Mouse (Mus musculus): ENCODE data around the gene Srsf2. TPM values are rescaled to one million over a fixed set of nuclear protein-coding genes. Genes with fewer than 3 reads are reported as not detected.
"Not testable (repeated sequence)": the region's sequence is repeated elsewhere in the genome, so short reads cannot be mapped to it uniquely, and the experiment has no call there.

The Srsf2 gene
- polyA plus RNA-seq, 1 experiment from 2014 or later: 551 TPM

DNA sequence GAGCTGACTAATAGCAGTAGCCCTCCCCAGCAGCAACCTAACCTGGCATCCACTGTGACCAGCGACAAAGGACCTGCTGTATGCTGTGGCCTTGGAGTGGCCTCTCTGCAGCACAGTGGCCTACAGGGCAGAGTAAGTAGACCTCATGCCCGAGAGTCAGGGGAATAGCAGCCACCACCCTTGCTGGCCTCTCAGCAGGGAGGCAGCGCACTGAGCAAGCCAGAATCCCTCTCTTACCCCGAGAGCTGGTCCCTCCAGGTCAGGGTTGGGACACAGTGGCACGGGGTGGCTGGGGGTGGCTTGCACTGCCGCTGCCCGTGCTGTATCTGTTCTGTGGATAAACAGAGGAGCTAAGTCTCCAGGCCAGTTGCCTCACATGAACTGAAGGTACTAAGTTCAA lies 13.3 kb downstream of the Srsf2 start:
- Histone ChIP-seq H3K4me3 (no peak overlapping the region), H3K9ac (0 out of 2 replicates have a peak overlapping the region, but pooled peaks have one; percentile 6), H3K27ac (no peak overlapping the region), H3K4me2 (0 out of 2 replicates have a peak overlapping the region, but pooled peaks have one; percentile 5), H3K9me3 (no peaks in the 10 kb centered on the region), H3K27me3 (replicated peaks) (no peaks in the 10 kb centered on the region), H3K36me3 (replicated peaks) (peaks cover 51% of the 10 kb centered on the region), H3K4me1 (peaks cover 42% of the 10 kb centered on the region)
- no peak for ATAC-seq (replicated peaks)
- 74% methylated on average over 7 of the region's 7 CpGs for WGBS

- H3K36me3 ChIP-seq (replicated peaks): peaks cover 56% of the 10 kb centered on the region
These were observed 14.0 kb downstream of the Srsf2 start for GRCm38 (mm10) chr11:116838936-116839335.

GRCm38 (mm10) chr11:116837441-116837840 lies 15.5 kb downstream of the Srsf2 start:
- WGBS: 92% methylated on average over 10 of the region's 10 CpGs

More at GRCm38 (mm10) chr11:116838936-116839335, 14.0 kb downstream of the Srsf2 start:
- Histone ChIP-seq H3K4me2 (no peak overlapping the region), H3K9me3 (no peaks in the 10 kb centered on the region), H3K4me1 (peaks cover 36% of the 10 kb centered on the region), H3K27ac (no peak overlapping the region), H3K27me3 (replicated peaks) (no peaks in the 10 kb centered on the region), H3K4me3 (no peak overlapping the region), H3K9ac (no peak overlapping the region; the same call in 1 of the 2 replicates)
- ATAC-seq (replicated peaks): no peak
- 89% methylated on average over 14 of the region's 14 CpGs for WGBS

DNA sequence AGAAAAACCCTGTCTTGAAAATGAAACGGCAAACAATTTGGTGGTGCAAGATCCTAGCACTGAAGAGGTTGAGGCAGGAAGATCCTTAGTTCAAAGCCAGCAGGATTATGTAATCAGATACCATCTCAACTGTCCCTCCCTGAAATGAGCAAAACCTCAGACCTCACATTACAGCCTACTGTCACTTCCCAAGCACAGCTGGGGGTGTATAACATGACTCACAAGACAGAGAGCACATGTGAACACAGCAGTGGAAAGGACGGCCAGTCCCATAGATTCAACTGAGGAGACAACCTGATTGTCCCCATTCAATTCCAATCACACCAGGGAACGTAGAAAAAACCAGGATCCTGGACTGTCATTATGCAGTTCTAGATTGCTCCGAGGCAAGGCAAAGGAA lies 16.6 kb downstream of the Srsf2 start:
- Histone ChIP-seq H3K9ac (no peak overlapping the region), H3K9me3 (no peaks in the 10 kb centered on the region), H3K4me2 (no peak overlapping the region), H3K4me3 (no peak overlapping the region), H3K36me3 (replicated peaks) (peaks cover 56% of the 10 kb centered on the region), H3K27ac (no peak overlapping the region), H3K4me1 (peaks cover 28% of the 10 kb centered on the region), H3K27me3 (replicated peaks) (no peaks in the 10 kb centered on the region)
- 93% methylated on average over 4 of the region's 4 CpGs for WGBS
- no peak for ATAC-seq (replicated peaks)

More at GRCm38 (mm10) chr11:116837441-116837840, 15.5 kb downstream of the Srsf2 start:
- H3K27ac ChIP-seq: no peak overlapping the region
- H3K4me1 ChIP-seq: peaks cover 36% of the 10 kb centered on the region
- H3K36me3 ChIP-seq (replicated peaks): peaks cover 56% of the 10 kb centered on the region
- no peak for ATAC-seq (replicated peaks)
- no peaks in the 10 kb centered on the region for H3K9me3 ChIP-seq
- H3K4me3 ChIP-seq: no peak overlapping the region
- no peak overlapping the region for H3K4me2 ChIP-seq
- H3K27me3 ChIP-seq (replicated peaks): no peaks in the 10 kb centered on the region
- H3K9ac ChIP-seq: no peak overlapping the region

- no peak overlapping the region for H3K27ac ChIP-seq
- H3K9ac ChIP-seq: no peak overlapping the region
- peaks cover 15% of the 10 kb centered on the region for H3K4me1 ChIP-seq
- H3K9me3 ChIP-seq: no peaks in the 10 kb centered on the region
- no peak overlapping the region for H3K4me2 ChIP-seq
- H3K27me3 ChIP-seq (replicated peaks): no peaks in the 10 kb centered on the region
- no peak overlapping the region for H3K4me3 ChIP-seq
- ATAC-seq (replicated peaks): no peak
- peaks cover 47% of the 10 kb centered on the region for H3K36me3 ChIP-seq (replicated peaks)
- WGBS: 96% methylated on average over 1 of the region's 1 CpGs
These were observed 17.9 kb downstream of the Srsf2 start for GRCm38 (mm10) chr11:116834954-116835353.

DNA sequence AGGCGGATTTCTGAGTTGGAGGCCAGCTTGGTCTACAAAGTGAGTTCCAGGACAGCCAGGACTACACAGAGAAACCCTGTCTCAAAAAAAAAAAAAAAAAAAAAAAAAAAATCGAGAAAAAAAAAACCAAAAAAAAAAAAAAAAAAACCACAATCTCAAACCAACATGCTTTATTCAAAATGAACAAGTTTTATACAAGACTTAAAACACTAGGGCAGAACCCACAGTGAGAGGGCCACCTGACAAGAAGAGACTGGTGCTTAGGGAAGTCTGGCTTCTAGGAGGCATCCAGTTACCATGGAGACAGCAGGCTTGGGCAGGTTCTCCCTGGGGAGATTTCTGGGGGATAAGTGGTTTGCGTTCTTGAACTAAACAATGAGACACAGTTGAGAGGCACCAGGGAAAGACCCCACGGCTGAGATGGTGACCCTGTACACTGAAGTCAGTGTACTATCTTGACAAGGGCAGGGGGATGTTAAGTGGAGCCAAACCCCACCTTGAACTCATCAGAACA lies 20.7 kb downstream of the Srsf2 start:
- H3K36me3 ChIP-seq (replicated peaks): peaks cover 29% of the 10 kb centered on the region
- peaks cover 15% of the 10 kb centered on the region for H3K4me1 ChIP-seq
- H3K9me3 ChIP-seq: no peaks in the 10 kb centered on the region
- peak overlapping the region; percentile 10; the same call in 1 of the 2 replicates for H3K27ac ChIP-seq
- no peak overlapping the region for H3K9ac ChIP-seq
- H3K4me2 ChIP-seq: no peak overlapping the region
- H3K4me3 ChIP-seq: no peak overlapping the region
- WGBS: 24% methylated on average over 4 of the region's 4 CpGs
- ATAC-seq (replicated peaks): no peak
- H3K27me3 ChIP-seq (replicated peaks): no peaks in the 10 kb centered on the region

GRCm38 (mm10) chr11:116827534-116828165 lies 25.2 kb downstream of the Srsf2 start, which contains the start of gene Mxra7:
TSS of gene Mxra7 (minus strand) at chr11:116828046.
- Histone ChIP-seq H3K9ac (peak within 1 kb of the TSS; percentile 68), H3K9me3 (no peaks in the 10 kb centered on the region)
- ATAC-seq (replicated peaks): peak; percentile 37; the same call in 1 of the 2 replicates

GRCm38 (mm10) chr11:116826550-116827504 lies 26.1 kb downstream of the Srsf2 start:
- no peaks in the 10 kb centered on the region for H3K36me3 ChIP-seq (replicated peaks)
- ATAC-seq (replicated peaks): no peak
- peaks cover 34% of the 10 kb centered on the region for H3K4me1 ChIP-seq
- H3K27ac ChIP-seq: peak overlapping the region; percentile 31; the same call in 1 of the 2 replicates
- peak overlapping the region; percentile 47 for H3K4me3 ChIP-seq
- no peaks in the 10 kb centered on the region for H3K27me3 ChIP-seq (replicated peaks)
- H3K9me3 ChIP-seq: no peaks in the 10 kb centered on the region
- WGBS: 13% methylated on average over 17 of the region's 17 CpGs
- peak overlapping the region; percentile 86 for H3K4me2 ChIP-seq
- peak overlapping the region; percentile 68 for H3K9ac ChIP-seq

More at GRCm38 (mm10) chr11:116827534-116828165, 25.2 kb downstream of the Srsf2 start, which contains the start of gene Mxra7:
- Histone ChIP-seq H3K27ac (peak within 1 kb of the TSS; percentile 31; the same call in 1 of the 2 replicates), H3K4me3 (peak within 1 kb of the TSS; percentile 47), H3K27me3 (replicated peaks) (no peaks in the 10 kb centered on the region), H3K4me1 (peaks cover 32% of the 10 kb centered on the region), H3K36me3 (replicated peaks) (no peaks in the 10 kb centered on the region), H3K4me2 (peak within 1 kb of the TSS; percentile 86)
- under 1% methylated on average over 69 of the region's 71 CpGs for WGBS

- Histone ChIP-seq H3K4me3 (no peak overlapping the region), H3K27me3 (replicated peaks) (no peaks in the 10 kb centered on the region), H3K4me1 (peaks cover 34% of the 10 kb centered on the region), H3K9me3 (no peaks in the 10 kb centered on the region), H3K9ac (no peak overlapping the region), H3K4me2 (peak overlapping the region; percentile 5; the same call in 1 of the 2 replicates), H3K27ac (peak overlapping the region; percentile 31; the same call in 1 of the 2 replicates), H3K36me3 (replicated peaks) (no peaks in the 10 kb centered on the region)
- ATAC-seq (replicated peaks): no peak
- WGBS: 29% methylated on average over 5 of the region's 5 CpGs
These were observed 27.7 kb downstream of the Srsf2 start for GRCm38 (mm10) chr11:116825230-116825629.

- not testable (repeated sequence) for H3K36me3 ChIP-seq (replicated peaks); H3K27ac ChIP-seq; H3K4me2 ChIP-seq; H3K9ac ChIP-seq; ATAC-seq (replicated peaks); H3K27me3 ChIP-seq (replicated peaks); H3K9me3 ChIP-seq; H3K4me3 ChIP-seq
- peaks cover 34% of the 10 kb centered on the region for H3K4me1 ChIP-seq
- WGBS: 95% methylated on average over 10 of the region's 10 CpGs
These were observed 29.0 kb downstream of the Srsf2 start for GRCm38 (mm10) chr11:116823885-116824284.

DNA sequence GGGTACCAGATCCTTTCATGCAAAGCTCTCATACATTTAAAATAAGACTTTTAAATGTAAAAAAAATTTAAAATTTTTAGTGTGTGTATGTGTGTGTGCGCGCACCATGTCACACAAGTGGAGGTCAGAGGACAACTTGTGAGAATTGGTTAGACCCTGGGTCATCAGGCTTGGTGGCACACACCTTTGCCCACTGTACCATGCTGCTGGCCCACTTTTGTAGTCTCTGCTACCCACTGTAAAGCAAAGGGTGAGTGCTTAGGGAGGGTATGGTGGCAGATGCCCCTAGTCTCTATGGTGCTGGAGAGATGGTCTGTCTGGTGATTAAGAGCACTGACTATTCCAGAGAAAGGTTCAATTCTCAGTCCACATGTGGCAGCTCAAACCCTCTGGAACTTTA lies 29.6 kb downstream of the Srsf2 start:
- Histone ChIP-seq H3K4me1 (peaks cover 31% of the 10 kb centered on the region), H3K4me3 (no peak overlapping the region), H3K27ac (no peak overlapping the region), H3K9me3 (no peaks in the 10 kb centered on the region), H3K9ac (no peak overlapping the region), H3K4me2 (no peak overlapping the region), H3K27me3 (replicated peaks) (no peaks in the 10 kb centered on the region), H3K36me3 (replicated peaks) (no peaks in the 10 kb centered on the region)
- no peak for ATAC-seq (replicated peaks)
- 95% methylated on average over 2 of the region's 2 CpGs for WGBS

- Histone ChIP-seq H3K4me1 (peaks cover 27% of the 10 kb centered on the region), H3K27ac (no peak overlapping the region)
These were observed 30.3 kb downstream of the Srsf2 start for GRCm38 (mm10) chr11:116822626-116823025.

More at GRCm38 (mm10) chr11:116822626-116823025, 30.3 kb downstream of the Srsf2 start:
- Histone ChIP-seq H3K9ac (no peak overlapping the region), H3K27me3 (replicated peaks) (no peaks in the 10 kb centered on the region), H3K36me3 (replicated peaks) (no peaks in the 10 kb centered on the region), H3K4me3 (no peak overlapping the region), H3K4me2 (no peak overlapping the region), H3K9me3 (no peaks in the 10 kb centered on the region)
- WGBS: 88% methylated on average over 10 of the region's 10 CpGs
- ATAC-seq (replicated peaks): no peak

Data from midbrain, embryonic 15.5 days (tissue).